Comparison of ENCODE assay signal across 8 mouse cellular contexts in genomic region chr8:84973803-84974542, GRCm38 (mm10). TPM values are rescaled to one million over a fixed set of nuclear protein-coding genes. Genes with fewer than 3 reads are reported as not detected.
DNase-seq lines count a peak whose midpoint lies in the region; ATAC-seq lines count a peak whose summit lies in the region.

No protein-coding gene starts in this region.

- no peak overlapping the region for H3K4me3 ChIP-seq in heart, embryonic 11.5 days (ENCODE audit: low read depth, low read length)
- H3K4me3 ChIP-seq in limb, embryonic 13.5 days, result no peak overlapping the region

- H3K9me3 ChIP-seq in heart, embryonic 11.5 days (replicated peaks; ENCODE audit: control insufficient read depth, low read length), result no peaks in the 10 kb centered on the region
- no peaks in the 10 kb centered on the region for H3K9me3 ChIP-seq in limb, embryonic 13.5 days

- 64% methylated on average over 4 of the region's 4 CpGs for WGBS in heart, embryonic 11.5 days (ENCODE audit: insufficient replicate concordance)
- WGBS in limb, embryonic 13.5 days, result 65% methylated on average over 4 of the region's 4 CpGs

- no peak overlapping the region for H3K9ac ChIP-seq in heart, embryonic 11.5 days (ENCODE audit: low read depth, low read length)
- no peak overlapping the region for H3K9ac ChIP-seq in limb, embryonic 13.5 days

- H3K27me3 ChIP-seq in heart, embryonic 11.5 days (ENCODE audit: control insufficient read depth, insufficient read depth, low read length), result no peaks in the 10 kb centered on the region
- H3K27me3 ChIP-seq in limb, embryonic 13.5 days, result peaks cover 25% of the 10 kb centered on the region

- H3K27ac ChIP-seq in heart, embryonic 11.5 days (ENCODE audit: low read depth, low read length), result no peak overlapping the region
- H3K27ac ChIP-seq in limb, embryonic 13.5 days, result no peak overlapping the region

- no peak overlapping the region for H3K4me2 ChIP-seq in heart, embryonic 11.5 days
- H3K4me2 ChIP-seq in limb, embryonic 13.5 days (replicated peaks), result no peak overlapping the region

- H3K36me3 ChIP-seq in heart, embryonic 11.5 days (ENCODE audit: control insufficient read depth, insufficient read depth, low read length), result peaks cover 12% of the 10 kb centered on the region
- peaks cover 40% of the 10 kb centered on the region for H3K36me3 ChIP-seq in limb, embryonic 13.5 days

- no peak for ATAC-seq in heart, embryonic 11.5 days (replicated peaks; ENCODE audit: insufficient number of reproducible peaks, low FRiP score, low TSS enrichment)
- ATAC-seq in limb, embryonic 13.5 days (ENCODE audit: low FRiP score, low read depth), result 0 out of 2 replicates have a peak, but pooled peaks have one; percentile 12

- H3K4me1 ChIP-seq in heart, embryonic 11.5 days (ENCODE audit: control insufficient read depth, insufficient read depth, low read length), result peaks cover 26% of the 10 kb centered on the region
- H3K4me1 ChIP-seq in limb, embryonic 13.5 days, result peaks cover 51% of the 10 kb centered on the region

- peak; percentile 80 to 83 for DNase-seq in heart, adult 18-20 months
- peak; percentile 77 for DNase-seq in CD4-positive helper T cell, adult 2 months (ENCODE audit: low read depth, low spot score)
- peak; percentile 88 for DNase-seq in adrenal gland, adult 8-10 months
- peak; percentile 71 for DNase-seq in heart, adult 8-10 months (ENCODE audit: low spot score)
- peak; percentile 78 for DNase-seq in naive thymus-derived CD4-positive, alpha-beta T cell, adult 2 months (ENCODE audit: low read depth)
- no peak for DNase-seq in layer of hippocampus, postnatal 25 days (ENCODE audit: extremely low spot score in 1 of 2, low spot score in 1 of 2)

RNA-seq across cellular contexts. Expression of gene Rnaseh2a, which starts 4.4 kb away (rescaled TPM):
- 10 to 100 TPM; 45.6 to 48.4 TPM for total RNA-seq in heart, adult 18-20 months (2021)
- polyA plus RNA-seq in heart, embryonic 11.5 days (2014; fragmentation: Nextera tagmentation; extraction: Ambion mirVana), result 95.9 and 106 TPM in 2 replicates
- 100 to 1,000 TPM in 3 of 4 experiments, 10 to 100 TPM in 1; 89.0 to 142 (median 110) TPM for total RNA-seq in adrenal gland, adult 8-10 months (2022)
- total RNA-seq in heart, adult 8-10 months (2022), result 10 to 100 TPM; 41.9 to 61.3 (median 55.0) TPM
- polyA plus RNA-seq in limb, embryonic 13.5 days (2015; fragmentation: Nextera tagmentation; extraction: Ambion mirVana), result 90.9 and 93.2 TPM in 2 replicates
- 10 to 100 TPM; 37.1 to 41.5 TPM for total RNA-seq in layer of hippocampus, postnatal 25 days (2021)

RNA-seq across cellular contexts. Expression of gene Junb, which starts 4.5 kb away (rescaled TPM):
- 10 to 100 TPM; 11.0 to 13.9 TPM for total RNA-seq in heart, adult 18-20 months (2021)
- 7.6 and 9.3 TPM in 2 replicates for polyA plus RNA-seq in heart, embryonic 11.5 days (2014; fragmentation: Nextera tagmentation; extraction: Ambion mirVana)
- 100 to 1,000 TPM in 1 of 4 experiments, 10 to 100 TPM in 3; 39.9 to 211 (median 52.4) TPM for total RNA-seq in adrenal gland, adult 8-10 months (2022)
- total RNA-seq in heart, adult 8-10 months (2022), result 10 to 100 TPM; 17.8 to 32.3 (median 23.9) TPM
- polyA plus RNA-seq in limb, embryonic 13.5 days (2015; fragmentation: Nextera tagmentation; extraction: Ambion mirVana), result 8.2 and 8.4 TPM in 2 replicates
- 10 to 100 TPM; 67.9 to 68.8 TPM for total RNA-seq in layer of hippocampus, postnatal 25 days (2021)

RNA-seq across cellular contexts. Expression of gene Prdx2, which starts 4.6 kb away (rescaled TPM):
- total RNA-seq in heart, adult 18-20 months (2021), result 100 to 1,000 TPM; 648 to 740 TPM
- 862 and 992 TPM in 2 replicates for polyA plus RNA-seq in heart, embryonic 11.5 days (2014; fragmentation: Nextera tagmentation; extraction: Ambion mirVana)
- 100 to 1,000 TPM; 651 to 758 (median 708) TPM for total RNA-seq in adrenal gland, adult 8-10 months (2022)
- total RNA-seq in heart, adult 8-10 months (2022), result 100 to 1,000 TPM; 644 to 711 (median 676) TPM
- 961 and 978 TPM in 2 replicates for polyA plus RNA-seq in limb, embryonic 13.5 days (2015; fragmentation: Nextera tagmentation; extraction: Ambion mirVana)
- 100 to 1,000 TPM; 335 to 353 TPM for total RNA-seq in layer of hippocampus, postnatal 25 days (2021)

RNA-seq across cellular contexts. Expression of gene Gm49661, which starts 4.7 kb away (rescaled TPM):
- 1 to 10 TPM in 1 of 2 experiments, not detected in 1; 2.3 TPM for total RNA-seq in heart, adult 18-20 months (2021)
- not detected in 2 replicates for polyA plus RNA-seq in heart, embryonic 11.5 days (2014; fragmentation: Nextera tagmentation; extraction: Ambion mirVana)
- total RNA-seq in adrenal gland, adult 8-10 months (2022), result 1 to 10 TPM in 2 of 4 experiments, not detected in 2; 1.7 to 2.3 TPM
- total RNA-seq in heart, adult 8-10 months (2022), result 1 to 10 TPM in 2 of 4 experiments, not detected in 2; 2.4 to 5.9 TPM
- not detected in 2 replicates for polyA plus RNA-seq in limb, embryonic 13.5 days (2015; fragmentation: Nextera tagmentation; extraction: Ambion mirVana)
- not detected for total RNA-seq in layer of hippocampus, postnatal 25 days (2021)

RNA-seq across cellular contexts. Expression of gene Hook2, which starts 16.4 kb away (rescaled TPM):
- total RNA-seq in heart, adult 18-20 months (2021), result 1 to 10 TPM; 2.7 TPM
- polyA plus RNA-seq in heart, embryonic 11.5 days (2014; fragmentation: Nextera tagmentation; extraction: Ambion mirVana), result 6.7 and 7.1 TPM in 2 replicates
- 10 to 100 TPM in 2 of 4 experiments, 1 to 10 TPM in 2; 6.2 to 12.7 (median 10.5) TPM for total RNA-seq in adrenal gland, adult 8-10 months (2022)
- 1 to 10 TPM; 1.9 to 3.5 (median 2.7) TPM for total RNA-seq in heart, adult 8-10 months (2022)
- polyA plus RNA-seq in limb, embryonic 13.5 days (2015; fragmentation: Nextera tagmentation; extraction: Ambion mirVana), result 18.6 and 18.8 TPM in 2 replicates
- 1 to 10 TPM; 7.6 to 9.3 TPM for total RNA-seq in layer of hippocampus, postnatal 25 days (2021)

Comparison
In these comparisons a context has a peak if more than half of its experiments do, and no peak if none do; other contexts are left out.
1. DNase-seq: peak in heart, adult 18-20 months (2 of 2), CD4-positive helper T cell, adult 2 months (single experiment), adrenal gland, adult 8-10 months (single experiment), heart, adult 8-10 months (single experiment) and naive thymus-derived CD4-positive, alpha-beta T cell, adult 2 months (single experiment); none in layer of hippocampus, postnatal 25 days (0 of 2).